Mouse (Mus musculus) hindbrain, embryonic 14.5 days (tissue): ENCODE measurements at regions not wholly inside any gene's neighbourhood (a gene's known extent, or its start where the extent isn't known, plus 50 kb on each side); places are given as distances from the start of the nearest gene placed in this dataset.
A peak's percentile ranks its signal among the peaks of the same experiment; 100 is the strongest.

Experiments used
- ATAC-seq: fragments of 200-750 bp; cut with Nextera tagmentation; 2 replicates; pipeline ENCODE4 v1.8.0; 2017; ENCODE audit warnings: moderate number of reproducible peaks, mild to moderate bottlenecking, moderate TSS enrichment, moderate library complexity; ENCODE audit not compliant: low FRiP score
- DNase-seq: peaks from one replicate; pipeline ENCODE4 v3.0.0-alpha.2; 2015; ENCODE audit warnings: low spot score
- H3K27ac ChIP-seq: fragments of 300-500 bp; sonication (generic); 2 replicates; pipeline ENCODE4 v1.5.1; 2014; ENCODE audit warnings: mild to moderate bottlenecking, moderate library complexity
- H3K27me3 ChIP-seq: fragments of 300-500 bp; sonication (generic); 2 replicates; pipeline ENCODE4 v1.6.1; 2014; ENCODE audit warnings: mild to moderate bottlenecking, low read length, mixed read lengths; ENCODE audit not compliant: control insufficient read depth, insufficient read depth
- H3K36me3 ChIP-seq: fragments of 300-500 bp; sonication (generic); replicated peaks from 2 replicates; pipeline ENCODE4 v1.6.1; 2014; ENCODE audit not compliant: control insufficient read depth, insufficient read depth
- H3K4me1 ChIP-seq: fragments of 300-500 bp; sonication (generic); replicated peaks from 2 replicates; pipeline ENCODE4 v1.6.1; 2014; ENCODE audit warnings: antibody characterized with exemption, low read length, mixed read lengths; ENCODE audit not compliant: control insufficient read depth, insufficient read depth
- H3K4me2 ChIP-seq: fragments of 300-500 bp; sonication (generic); replicated peaks from 2 replicates; pipeline ENCODE4 v1.6.1; 2014; ENCODE audit warnings: mild to moderate bottlenecking, moderate library complexity
- H3K4me3 ChIP-seq: fragments of 300-500 bp; sonication (generic); replicated peaks from 2 replicates; pipeline ENCODE4 v1.5.1; 2014; ENCODE audit warnings: mild to moderate bottlenecking, low read length
- H3K9ac ChIP-seq: fragments of 300-500 bp; sonication (generic); 2 replicates; pipeline ENCODE4 v1.6.1; 2014
- H3K9me3 ChIP-seq: fragments of 300-500 bp; sonication (generic); 2 replicates; pipeline ENCODE4 v1.6.1; 2016; ENCODE audit warnings: low read length; ENCODE audit not compliant: control insufficient read depth
- WGBS: fragments of 180-500 bp; shearing (Covaris S2); extraction: QIAGEN DNeasy Blood & Tissue Kit; methylation state at CpG from one replicate; pipeline ENCODE4 v1.1.7; 2014; 5-methylcytosine and 5-hydroxymethylcytosine counted together

- Histone ChIP-seq H3K27me3 (no peaks in the 10 kb centered on the region), H3K9ac (no peak overlapping the region), H3K27ac (no peak overlapping the region), H3K9me3 (no peaks in the 10 kb centered on the region), H3K4me3 (no peak overlapping the region), H3K4me2 (no peak overlapping the region), H3K4me1 (peaks cover 7% of the 10 kb centered on the region; the same call in 1 of the 2 replicates), H3K36me3 (no peaks in the 10 kb centered on the region)
- 79% methylated on average over 4 of the region's 4 CpGs for WGBS
- ATAC-seq (no peak), DNase-seq (no peak)
Measured at GRCm38 (mm10) chr15:62150296-62150695, 1227.5 kb upstream of the A1bg start.

GRCm38 (mm10) chr15:62148680-62149237 is 1225.9 kb upstream of the A1bg start:
- H3K27ac ChIP-seq = no peak overlapping the region
- DNase-seq = no peak
- H3K9me3 ChIP-seq = no peaks in the 10 kb centered on the region
- no peaks in the 10 kb centered on the region for H3K36me3 ChIP-seq
- H3K4me1 ChIP-seq = peaks cover 7% of the 10 kb centered on the region; the same call in 1 of the 2 replicates
- no peak overlapping the region for H3K4me2 ChIP-seq
- no peak for ATAC-seq
- H3K27me3 ChIP-seq = no peaks in the 10 kb centered on the region
- H3K4me3 ChIP-seq = no peak overlapping the region
- WGBS = 90% methylated on average over 10 of the region's 10 CpGs
- H3K9ac ChIP-seq = no peak overlapping the region

GRCm38 (mm10) chr15:62147343-62147953 is 1224.6 kb upstream of the A1bg start:
- WGBS = 43% methylated on average over 5 of the region's 5 CpGs
- no peak for ATAC-seq

GRCm38 (mm10) chr15:62145643-62146285 is 1223.0 kb upstream of the A1bg start:
- H3K27me3 ChIP-seq = no peaks in the 10 kb centered on the region
- H3K4me3 ChIP-seq = no peak overlapping the region
- H3K9ac ChIP-seq = no peak overlapping the region
- H3K9me3 ChIP-seq = no peaks in the 10 kb centered on the region
- no peak overlapping the region for H3K4me2 ChIP-seq
- no peak for ATAC-seq
- no peaks in the 10 kb centered on the region for H3K36me3 ChIP-seq
- 89% methylated on average over 4 of the region's 4 CpGs for WGBS
- peaks cover 7% of the 10 kb centered on the region; the same call in 1 of the 2 replicates for H3K4me1 ChIP-seq
- H3K27ac ChIP-seq = no peak overlapping the region
- no peak for DNase-seq

More at GRCm38 (mm10) chr15:62147343-62147953, 1224.6 kb upstream of the A1bg start:
- Histone ChIP-seq H3K4me3 (no peak overlapping the region), H3K36me3 (no peaks in the 10 kb centered on the region), H3K27ac (no peak overlapping the region), H3K9me3 (no peaks in the 10 kb centered on the region), H3K9ac (no peak overlapping the region), H3K27me3 (no peaks in the 10 kb centered on the region), H3K4me2 (no peak overlapping the region), H3K4me1 (peaks cover 7% of the 10 kb centered on the region; the same call in 1 of the 2 replicates)
- no peak for DNase-seq

GRCm38 (mm10) chr15:62144776-62145564 is 1222.2 kb upstream of the A1bg start:
- Histone ChIP-seq H3K36me3 (no peaks in the 10 kb centered on the region), H3K4me1 (peaks cover 7% of the 10 kb centered on the region; the same call in 1 of the 2 replicates), H3K4me2 (no peak overlapping the region), H3K27me3 (no peaks in the 10 kb centered on the region), H3K9me3 (no peaks in the 10 kb centered on the region), H3K4me3 (no peak overlapping the region), H3K27ac (no peak overlapping the region), H3K9ac (no peak overlapping the region)
- ATAC-seq (no peak), DNase-seq (no peak)
- WGBS = 91% methylated on average over 10 of the region's 10 CpGs

GRCm38 (mm10) chr15:62139859-62140258 is 1217.0 kb upstream of the A1bg start:
- Histone ChIP-seq H3K27me3 (no peaks in the 10 kb centered on the region), H3K4me3 (no peak overlapping the region), H3K4me1 (no peaks in the 10 kb centered on the region), H3K9ac (no peak overlapping the region), H3K9me3 (no peaks in the 10 kb centered on the region), H3K4me2 (no peak overlapping the region), H3K27ac (no peak overlapping the region), H3K36me3 (no peaks in the 10 kb centered on the region)
- ATAC-seq (no peak), DNase-seq (no peak)
- WGBS = 69% methylated on average over 4 of the region's 4 CpGs

GRCm38 (mm10) chr15:62139192-62139591 is 1216.4 kb upstream of the A1bg start:
- no peaks in the 10 kb centered on the region for H3K27me3 ChIP-seq
- no peak overlapping the region for H3K4me2 ChIP-seq
- DNase-seq (no peak), ATAC-seq (no peak)
- H3K9ac ChIP-seq = no peak overlapping the region
- no peaks in the 10 kb centered on the region for H3K4me1 ChIP-seq
- 60% methylated on average over 5 of the region's 5 CpGs for WGBS
- H3K4me3 ChIP-seq = no peak overlapping the region
- H3K36me3 ChIP-seq = no peaks in the 10 kb centered on the region
- no peak overlapping the region for H3K27ac ChIP-seq
- no peaks in the 10 kb centered on the region for H3K9me3 ChIP-seq

GRCm38 (mm10) chr15:62138701-62139100 is 1215.9 kb upstream of the A1bg start:
- no peak overlapping the region for H3K9ac ChIP-seq
- no peaks in the 10 kb centered on the region for H3K36me3 ChIP-seq
- H3K27me3 ChIP-seq = no peaks in the 10 kb centered on the region
- no peaks in the 10 kb centered on the region for H3K4me1 ChIP-seq
- H3K9me3 ChIP-seq = no peaks in the 10 kb centered on the region
- WGBS = 87% methylated on average over 6 of the region's 6 CpGs
- H3K27ac ChIP-seq = no peak overlapping the region
- H3K4me3 ChIP-seq = no peak overlapping the region
- no peak overlapping the region for H3K4me2 ChIP-seq
- ATAC-seq (no peak), DNase-seq (no peak)

GRCm38 (mm10) chr15:62136932-62137594 is 1214.3 kb upstream of the A1bg start:
- WGBS = 67% methylated on average over 14 of the region's 14 CpGs
- Histone ChIP-seq H3K4me2 (no peak overlapping the region), H3K36me3 (no peaks in the 10 kb centered on the region), H3K27me3 (no peaks in the 10 kb centered on the region), H3K4me3 (no peak overlapping the region), H3K4me1 (no peaks in the 10 kb centered on the region), H3K27ac (no peak overlapping the region), H3K9ac (no peak overlapping the region), H3K9me3 (no peaks in the 10 kb centered on the region)
- ATAC-seq (0 out of 2 replicates have a peak, but pooled peaks have one; percentile 18), DNase-seq (no peak)
